Mouse (Mus musculus) kidney, postnatal 10 days (tissue): ENCODE measurements around the gene Ccr5.

Source experiments
- DNase-seq: peaks from one replicate; pipeline ENCODE4 v3.0.0; 2021; ENCODE audit warnings: mixed read lengths

The Ccr5 gene

GRCm38 (mm10) chr9:124143678-124144077 lies 22.3 kb downstream of the Ccr5 start:
- DNase-seq, result no peak

GRCm38 (mm10) chr9:124146307-124146706 lies 25.0 kb downstream of the Ccr5 start:
- DNase-seq, result no peak
